Mouse (Mus musculus) thymus, adult 2 months (tissue): ENCODE data around the gene Wnt4. TPM values are rescaled to one million over a fixed set of nuclear protein-coding genes. Genes with fewer than 3 reads are reported as not detected.

ENCODE experiments used
- DNase-seq: peaks from one replicate; pipeline ENCODE4 v3.0.0; 2021
- H3K27ac ChIP-seq: fragments of 200-500 bp; 2 replicates; pipeline ENCODE4 v1.5.1; 2012; ENCODE audit warnings: low read length, control low read depth; ENCODE audit not compliant: control insufficient read depth, insufficient read depth
- H3K27me3 ChIP-seq: fragments of 200-500 bp; 2 replicates; pipeline ENCODE4 v1.6.1; 2012; ENCODE audit warnings: mild to moderate bottlenecking, low read length, moderate library complexity, mixed read lengths; ENCODE audit not compliant: control insufficient read depth, insufficient read depth
- H3K36me3 ChIP-seq: fragments of 200-500 bp; 2 replicates; pipeline ENCODE4 v1.6.1; 2012; ENCODE audit warnings: mild to moderate bottlenecking, low read length, moderate library complexity; ENCODE audit not compliant: control insufficient read depth, insufficient read depth
- H3K4me1 ChIP-seq: fragments of 200-500 bp; replicated peaks from 2 replicates; pipeline ENCODE4 v1.6.1; 2012; ENCODE audit warnings: low read length; ENCODE audit not compliant: control insufficient read depth, insufficient read depth
- H3K4me3 ChIP-seq: fragments of 200-500 bp; 2 replicates; pipeline ENCODE4 v1.5.1; 2012; ENCODE audit warnings: mild to moderate bottlenecking, low read length, control low read depth, moderate library complexity; ENCODE audit not compliant: control insufficient read depth, insufficient read depth
- CTCF ChIP-seq: fragments of 200-500 bp; IDR thresholded peaks from 2 replicates; pipeline ENCODE4 v1.5.1; 2012; ENCODE audit warnings: mild to moderate bottlenecking, control low read depth, low read length, moderate library complexity, borderline replicate concordance; ENCODE audit not compliant: control insufficient read depth, poor library complexity, insufficient read depth; ENCODE audit errors: extremely low read depth
- POLR2A ChIP-seq: fragments of 200-500 bp; IDR thresholded peaks from 2 replicates; pipeline ENCODE4 v1.6.1; 2012; ENCODE audit warnings: mild to moderate bottlenecking, low read length, control low read depth, moderate library complexity; ENCODE audit not compliant: control insufficient read depth, poor library complexity, insufficient read depth; ENCODE audit errors: extremely low read depth
- WGBS: fragments of 180-500 bp; shearing (Covaris S2); methylation state at CpG from one replicate; pipeline ENCODE4 v1.1.7; 2018; 5-methylcytosine and 5-hydroxymethylcytosine counted together
- polyA plus RNA-seq: library from polyadenylated mRNA; depleted of rRNA; stranded (reverse); fragments of >200 nt; gene quantifications from 2 replicates; pipeline ENCODE4 v1.2.3, GENCODE M21; 2012; rRNA removed

Wnt4 gene
- polyA plus RNA-seq = 8.4 and 9.1 TPM in 2 replicates

- DNase-seq = no peak
- H3K36me3 ChIP-seq = no peaks in the 10 kb centered on the region
- H3K4me1 ChIP-seq = no peaks in the 10 kb centered on the region
- peak within 1 kb of the TSS; percentile 15; the same call in 1 of the 2 replicates for H3K4me3 ChIP-seq
- TF ChIP-seq POLR2A = no peak
- no peak for TF ChIP-seq CTCF
- 3% methylated on average over 42 of the region's 45 CpGs for WGBS
- H3K27me3 ChIP-seq = peaks cover 4% of the 10 kb centered on the region; the same call in 1 of the 2 replicates
- H3K27ac ChIP-seq = no peak within 1 kb of the TSS
Observed at GRCm38 (mm10) chr4:137277166-137277513, at the start of gene Wnt4. TSS of gene Wnt4 (plus strand) at chr4:137277489.

- Histone ChIP-seq H3K27ac (no peak overlapping the region), H3K27me3 (no peaks in the 10 kb centered on the region), H3K4me3 (no peak overlapping the region), H3K36me3 (no peaks in the 10 kb centered on the region), H3K4me1 (no peaks in the 10 kb centered on the region)
- WGBS = 97% methylated on average over 15 of the region's 15 CpGs
- TF ChIP-seq CTCF = no peak
- no peak for DNase-seq
Observed at GRCm38 (mm10) chr4:137228566-137229115, 48.6 kb upstream of the Wnt4 start.

DNA sequence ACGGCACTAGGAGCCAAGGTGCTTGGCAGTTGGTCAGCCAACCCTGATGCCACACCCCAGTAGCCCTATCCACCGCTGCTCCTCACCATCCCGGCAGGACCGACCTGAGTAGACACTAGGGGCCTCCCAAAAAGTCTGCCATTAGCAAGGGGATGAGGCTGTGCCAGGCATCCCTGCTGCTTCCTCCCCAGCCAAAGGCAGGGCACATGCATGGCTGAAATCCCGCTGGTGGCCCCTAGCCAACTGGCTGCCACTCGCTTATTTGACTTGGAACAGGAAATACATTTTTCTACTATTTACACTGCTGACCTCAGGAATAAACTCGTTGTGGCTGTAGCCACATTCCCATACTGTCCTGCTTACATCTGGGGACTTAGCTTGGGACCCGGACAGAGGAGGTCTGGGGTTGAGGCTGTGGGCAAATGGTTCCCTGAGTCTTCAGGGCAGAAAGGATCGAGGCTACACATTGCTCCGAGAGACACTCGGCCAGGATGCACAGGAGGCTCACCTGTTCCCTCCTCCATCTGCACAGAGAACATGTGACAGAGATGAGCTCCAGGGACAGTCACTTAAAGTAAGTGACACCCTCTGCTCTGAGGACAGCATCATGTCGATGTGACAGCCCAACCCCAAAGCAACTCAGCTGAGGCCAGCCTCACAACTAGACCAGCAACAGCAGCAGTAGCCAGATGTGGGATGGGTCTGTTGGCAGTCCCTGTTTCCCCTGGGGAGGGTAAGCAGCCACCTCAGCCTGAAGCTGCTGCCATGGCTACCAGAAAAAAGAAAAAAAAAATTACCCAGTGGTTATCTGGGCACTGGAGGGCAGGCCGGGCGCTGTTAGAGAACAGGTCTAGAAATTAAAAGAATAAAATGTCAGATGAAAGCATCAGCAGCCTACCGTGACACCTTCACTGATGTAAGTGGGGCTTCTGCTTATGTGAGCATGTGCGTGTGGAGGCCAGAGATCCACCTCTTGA is 45.5 kb upstream of the Wnt4 start:
- DNase-seq = no peak

DNA sequence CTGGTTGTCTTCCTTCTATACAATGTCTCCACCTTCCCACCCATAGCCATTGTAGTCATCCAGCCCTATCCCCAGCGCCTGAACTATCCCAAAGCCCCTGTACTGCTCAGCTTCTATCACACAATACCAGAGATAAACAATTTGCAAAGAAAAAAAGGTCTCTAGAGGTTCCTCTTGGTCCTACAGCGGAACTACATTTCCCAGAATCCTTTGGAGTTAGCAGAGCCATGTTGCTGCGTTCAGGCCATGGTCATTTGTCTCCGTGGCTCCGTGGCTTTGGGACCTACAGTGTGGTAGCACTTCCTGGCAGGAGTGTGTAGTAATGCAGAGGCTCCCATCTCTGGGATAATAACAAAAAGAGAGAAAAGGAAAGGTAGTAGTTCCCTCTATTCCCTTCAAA is 43.7 kb upstream of the Wnt4 start:
- DNase-seq = no peak
- TF ChIP-seq POLR2A = no peak
- no peak for TF ChIP-seq CTCF
- Histone ChIP-seq H3K27me3 (no peaks in the 10 kb centered on the region), H3K27ac (no peak overlapping the region), H3K36me3 (no peaks in the 10 kb centered on the region), H3K4me3 (no peak overlapping the region), H3K4me1 (no peaks in the 10 kb centered on the region)
- WGBS = 76% methylated on average over 5 of the region's 5 CpGs

More for the DNA sequence above, 45.5 kb upstream of the Wnt4 start:
- H3K27me3 ChIP-seq = no peaks in the 10 kb centered on the region
- WGBS = 85% methylated on average over 16 of the region's 16 CpGs
- H3K36me3 ChIP-seq = no peaks in the 10 kb centered on the region
- TF ChIP-seq POLR2A (no peak), CTCF (no peak)
- no peak overlapping the region for H3K4me3 ChIP-seq
- H3K4me1 ChIP-seq = no peaks in the 10 kb centered on the region
- H3K27ac ChIP-seq = no peak overlapping the region

DNA sequence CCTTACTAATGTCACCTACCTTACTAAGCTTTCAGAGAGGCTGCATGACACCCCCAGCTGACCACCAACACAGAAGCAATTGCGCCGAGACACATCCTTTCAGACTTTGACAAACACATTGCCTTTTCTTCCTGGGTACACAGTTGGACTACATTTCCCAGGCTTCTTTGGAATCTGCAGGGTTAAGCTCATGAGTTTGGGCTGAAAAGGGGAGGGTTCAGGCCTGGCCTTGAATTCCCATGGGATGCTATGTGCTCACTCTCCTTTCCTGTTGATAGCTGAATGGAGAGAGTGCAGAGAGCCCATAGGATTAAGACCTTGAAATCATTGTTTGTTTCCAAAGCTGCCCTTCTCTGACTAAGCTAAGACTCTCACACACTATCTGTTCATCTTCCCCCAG is 42.8 kb upstream of the Wnt4 start:
- Histone ChIP-seq H3K27me3 (no peaks in the 10 kb centered on the region), H3K27ac (no peak overlapping the region), H3K4me3 (no peak overlapping the region), H3K36me3 (no peaks in the 10 kb centered on the region), H3K4me1 (no peaks in the 10 kb centered on the region)
- WGBS = 97% methylated on average over 2 of the region's 2 CpGs
- DNase-seq = no peak
- no peak for TF ChIP-seq CTCF
- no peak for TF ChIP-seq POLR2A

GRCm38 (mm10) chr4:137235368-137235767 is 41.9 kb upstream of the Wnt4 start:
- Histone ChIP-seq H3K27me3 (no peaks in the 10 kb centered on the region), H3K4me1 (no peaks in the 10 kb centered on the region), H3K36me3 (no peaks in the 10 kb centered on the region), H3K4me3 (no peak overlapping the region), H3K27ac (no peak overlapping the region)
- TF ChIP-seq POLR2A (no peak), CTCF (no peak)
- no peak for DNase-seq
- 89% methylated on average over 9 of the region's 9 CpGs for WGBS
